Mouse (Mus musculus) skeletal muscle tissue, postnatal 0 days (tissue): ENCODE measurements around the gene Hbp1. TPM values are rescaled to one million over a fixed set of nuclear protein-coding genes. Genes with fewer than 3 reads are reported as not detected.

ENCODE experiments used
- polyA plus RNA-seq: library from polyadenylated mRNA; unstranded; fragments of >200 nt; fragmentation: Nextera tagmentation; extraction: Ambion mirVana; gene quantifications from 2 replicates; pipeline ENCODE4 v1.2.1, GENCODE M21; 2015

Hbp1 gene
- 73.6 and 75.7 TPM in 2 replicates for polyA plus RNA-seq

DNA sequence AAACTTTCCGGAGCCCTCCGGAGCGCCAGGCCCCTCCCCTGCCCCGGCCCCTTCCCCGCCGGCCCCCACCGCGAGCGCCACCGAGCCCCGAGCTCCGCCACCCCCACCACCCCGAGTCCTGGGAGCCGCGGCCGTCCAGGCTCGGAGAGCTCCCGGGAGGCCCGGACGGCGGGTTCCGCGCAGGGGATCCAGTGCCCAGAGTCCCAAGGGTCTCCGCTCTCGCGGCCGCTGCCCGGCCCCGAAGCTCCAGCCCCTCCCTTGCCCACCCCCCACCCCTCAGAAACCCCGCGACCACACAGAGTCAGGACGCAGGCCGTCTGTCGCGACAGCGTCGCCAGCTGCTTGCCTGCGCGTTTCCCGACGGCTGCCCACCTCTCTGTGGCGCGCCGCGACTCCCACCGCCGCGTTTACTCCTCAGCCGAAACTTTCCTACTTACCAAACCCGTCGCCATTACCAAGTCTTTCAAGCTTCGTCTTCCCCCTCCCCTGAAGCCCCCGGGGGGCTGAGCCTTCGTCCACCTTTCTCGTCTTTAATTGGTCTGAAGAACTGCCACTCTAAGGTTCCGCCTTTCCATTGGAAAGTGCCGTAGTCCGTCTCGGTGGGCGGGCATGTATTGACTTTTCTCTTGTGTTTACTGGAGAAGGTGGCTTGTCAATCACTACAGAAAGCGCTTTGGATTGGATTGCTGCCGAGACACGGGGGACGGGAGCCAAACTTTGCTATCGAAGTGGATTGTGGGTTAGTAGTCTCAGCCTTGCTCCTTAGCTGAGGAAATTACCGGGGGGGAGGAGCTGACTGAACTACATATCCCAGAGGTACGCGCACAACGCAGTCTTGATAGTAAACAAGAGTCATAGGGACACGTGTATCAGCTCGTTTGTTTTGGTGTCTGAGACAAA, at the start of gene Hbp1:
Hbp1 (minus strand) TSS at position 777 of the 900 bp plus-strand sequence.

Other genes with a start within 250 kb of the Hbp1 start
- 0.12 and 0.21 TPM in 2 replicates for gene Gpr22, start 236.6 kb downstream of the Hbp1 start, polyA plus RNA-seq
- gene Prkar2b, start 110.8 kb upstream of the Hbp1 start, polyA plus RNA-seq: 7.6 and 25.8 TPM in 2 replicates